Mouse (Mus musculus) cerebellum, postnatal 25 days (tissue): Measurements from ENCODE around the gene Gm10337.
A peak's percentile ranks its signal among the peaks of the same experiment; 100 is the strongest.

Source experiments
- DNase-seq, 2 experiments: peaks; one replicate each; pipeline ENCODE4 v3.0.0; 2021; ENCODE audit warnings: mixed read lengths in 2 of 2

The Gm10337 gene

DNA sequence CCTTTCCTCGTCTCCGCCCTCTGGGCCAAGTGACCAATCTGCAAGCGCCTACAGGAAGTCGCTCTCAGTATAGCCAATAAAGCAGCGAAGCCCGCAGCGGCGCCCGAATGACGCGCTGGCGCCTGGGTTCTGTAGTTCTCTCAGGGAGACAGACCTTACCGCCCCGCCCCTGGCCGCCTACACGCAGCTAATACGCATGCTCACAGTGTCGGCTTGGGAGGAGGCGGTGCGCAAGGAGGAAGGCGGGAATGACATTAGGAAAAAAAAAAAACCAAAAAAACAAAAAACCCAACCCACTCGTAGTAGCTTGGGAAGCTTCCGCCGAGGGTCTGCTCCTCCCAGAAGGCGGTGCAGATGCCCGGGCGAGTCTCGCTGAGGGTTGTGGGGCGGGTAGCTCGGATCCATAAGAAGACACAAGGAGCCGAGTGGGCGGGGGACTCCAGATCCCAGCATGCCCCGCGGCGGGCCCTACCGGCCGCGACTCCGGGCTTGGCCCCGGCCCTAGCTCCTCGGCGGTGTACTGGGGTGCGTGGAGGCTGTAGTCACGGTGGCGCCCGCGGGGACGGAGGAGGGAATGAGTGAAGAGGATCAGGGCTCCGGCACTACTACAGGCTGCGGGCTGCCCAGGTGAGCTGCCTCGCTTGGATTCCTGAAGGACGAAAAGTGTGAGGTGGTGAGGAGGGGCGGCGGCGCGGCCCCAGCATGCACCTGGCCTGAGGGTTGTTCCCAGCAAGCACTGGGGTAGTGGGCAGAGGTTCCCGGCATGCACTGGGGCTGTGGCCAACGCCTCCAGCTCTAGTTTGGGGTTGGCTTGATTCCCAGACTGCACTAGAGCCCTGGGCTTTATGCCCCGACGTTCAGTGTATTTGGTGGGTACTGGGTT is 14.7 kb downstream of the Gm10337 start, which contains the start of gene Tarbp2:
Gene Tarbp2 (plus strand): TSS at position 217 of the 883 bp plus-strand sequence.
- peak; percentile 99 for DNase-seq

DNA sequence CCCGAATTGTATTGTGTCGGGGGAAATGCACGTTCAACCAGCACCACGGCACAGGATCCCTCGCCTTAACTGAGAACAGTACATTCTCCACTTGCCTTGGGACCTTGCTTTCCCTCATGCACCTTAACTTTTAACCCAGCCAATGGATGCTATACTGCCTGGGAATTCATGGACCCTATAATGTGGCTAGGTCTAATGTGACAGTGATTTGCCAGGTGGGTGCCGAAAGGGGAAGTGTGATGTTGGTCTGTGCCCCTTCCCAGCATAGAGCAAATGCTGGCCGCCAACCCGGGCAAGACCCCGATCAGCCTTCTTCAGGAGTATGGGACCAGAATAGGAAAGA is 15.3 kb downstream of the Gm10337 start:
- no peak for DNase-seq

DNA sequence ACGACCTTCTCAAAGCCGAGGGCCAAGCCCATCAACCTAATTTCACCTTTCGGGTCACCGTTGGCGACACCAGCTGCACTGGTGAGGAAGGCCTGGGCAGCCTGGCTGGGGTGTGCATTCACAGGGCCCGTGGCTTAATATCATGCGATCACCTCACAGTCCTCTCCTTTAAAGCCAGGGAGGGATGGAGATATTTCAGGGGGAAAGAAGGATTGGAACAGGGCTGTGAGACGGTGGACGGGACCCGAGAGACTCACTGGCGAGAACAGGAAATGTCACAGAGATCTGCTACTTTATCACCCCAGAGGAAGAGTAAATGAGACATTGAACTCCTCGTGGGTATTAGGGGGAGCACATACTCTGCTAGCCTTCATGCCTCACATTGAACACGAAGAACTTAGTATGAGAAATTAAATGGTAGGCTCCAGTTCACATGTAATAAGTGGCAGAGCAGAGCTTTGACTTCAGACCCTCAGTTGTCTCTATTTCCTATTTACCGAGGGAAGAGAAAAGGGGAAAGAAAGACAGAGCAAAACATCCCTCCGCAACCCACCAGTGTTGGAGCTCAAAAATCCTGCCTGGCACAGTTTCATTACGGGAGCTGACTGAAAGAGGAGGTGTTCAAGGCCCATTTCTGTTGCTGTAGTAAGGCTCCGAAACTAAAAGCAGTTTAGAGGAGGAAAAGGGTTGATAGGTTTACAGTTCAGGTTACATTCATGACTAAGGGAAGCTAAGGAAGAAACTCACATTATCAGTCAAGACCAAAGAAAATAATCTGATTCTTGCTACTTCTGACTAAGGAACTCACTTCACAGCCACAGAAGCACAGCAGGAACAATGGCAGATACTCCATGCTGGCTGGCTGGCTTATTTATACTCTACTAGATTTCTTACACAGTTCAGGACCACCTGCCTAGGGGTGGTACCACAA is 16.0 kb downstream of the Gm10337 start:
- DNase-seq, result peak in 1 of 2 experiments; percentile 45

DNA sequence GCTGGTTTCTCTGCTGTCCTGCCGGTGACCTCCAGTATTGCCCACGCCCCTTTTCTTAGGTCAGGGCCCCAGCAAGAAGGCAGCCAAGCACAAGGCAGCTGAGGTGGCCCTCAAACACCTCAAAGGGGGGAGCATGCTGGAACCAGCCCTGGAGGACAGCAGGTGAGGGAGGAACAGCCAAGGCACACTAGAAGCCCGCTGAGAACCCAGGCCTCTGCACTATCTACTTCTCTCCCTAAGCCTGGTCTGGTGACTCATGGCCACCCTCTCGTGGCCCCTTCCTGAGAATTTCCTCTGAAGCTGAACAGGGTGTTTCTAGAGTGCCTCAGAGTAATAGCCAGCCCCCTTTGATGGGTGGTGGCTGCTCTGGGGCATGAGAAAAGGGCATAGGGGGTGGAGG is 16.9 kb downstream of the Gm10337 start:
- DNase-seq, result peak; percentile 60 to 67

DNA sequence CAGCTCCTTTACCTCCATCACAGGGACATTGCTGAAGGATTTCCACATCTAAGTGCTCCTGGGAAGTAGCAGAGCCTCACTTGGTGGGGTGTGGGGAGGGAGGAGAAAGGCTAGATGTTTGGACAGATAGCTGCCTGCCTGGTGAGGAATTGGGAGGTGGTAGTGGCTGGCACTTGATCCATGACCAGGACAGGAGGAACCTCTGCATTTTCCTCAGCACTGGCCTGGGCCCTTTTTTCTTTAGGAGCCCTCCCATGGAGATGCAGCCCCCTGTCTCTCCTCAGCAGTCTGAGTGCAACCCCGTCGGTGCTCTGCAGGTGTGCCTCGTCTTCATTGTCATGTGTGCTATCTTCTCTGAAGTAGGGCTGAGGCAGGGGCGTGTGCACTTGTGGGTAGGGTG is 18.0 kb downstream of the Gm10337 start:
- peak in 1 of 2 experiments; percentile 27 for DNase-seq

DNA sequence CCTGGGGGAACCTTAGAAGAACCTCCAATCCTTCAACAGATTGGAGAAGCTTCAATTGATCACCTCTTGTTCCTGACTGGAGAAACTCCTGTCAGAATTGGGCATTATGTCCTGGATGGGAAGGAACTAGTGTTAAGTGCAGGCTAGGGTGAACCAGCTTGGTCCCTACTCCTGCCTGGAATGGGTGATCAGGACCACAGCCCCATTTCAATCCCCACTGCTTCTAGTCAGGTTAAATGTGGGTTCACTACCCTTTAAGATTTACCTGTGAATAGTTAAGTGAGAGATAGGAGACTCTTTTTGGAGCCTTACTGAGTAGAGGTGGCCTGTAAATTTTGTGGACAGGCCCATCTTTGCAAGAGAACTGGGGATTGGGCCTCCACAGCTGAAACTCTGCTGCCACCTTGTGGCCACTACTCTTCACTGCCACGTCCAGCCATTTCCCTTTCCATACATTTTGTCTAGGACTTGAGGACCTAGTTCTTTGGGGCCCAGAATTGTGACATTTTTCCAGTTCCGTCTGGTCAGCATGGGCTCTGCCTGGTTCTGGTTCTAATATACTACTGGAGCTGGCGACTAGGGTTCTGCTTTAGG is 21.5 kb downstream of the Gm10337 start, which contains the start of gene Npff:
Gene Npff (minus strand): TSS at position 51 of the 594 bp plus-strand sequence.
- peak; percentile 91 to 92 for DNase-seq

DNA sequence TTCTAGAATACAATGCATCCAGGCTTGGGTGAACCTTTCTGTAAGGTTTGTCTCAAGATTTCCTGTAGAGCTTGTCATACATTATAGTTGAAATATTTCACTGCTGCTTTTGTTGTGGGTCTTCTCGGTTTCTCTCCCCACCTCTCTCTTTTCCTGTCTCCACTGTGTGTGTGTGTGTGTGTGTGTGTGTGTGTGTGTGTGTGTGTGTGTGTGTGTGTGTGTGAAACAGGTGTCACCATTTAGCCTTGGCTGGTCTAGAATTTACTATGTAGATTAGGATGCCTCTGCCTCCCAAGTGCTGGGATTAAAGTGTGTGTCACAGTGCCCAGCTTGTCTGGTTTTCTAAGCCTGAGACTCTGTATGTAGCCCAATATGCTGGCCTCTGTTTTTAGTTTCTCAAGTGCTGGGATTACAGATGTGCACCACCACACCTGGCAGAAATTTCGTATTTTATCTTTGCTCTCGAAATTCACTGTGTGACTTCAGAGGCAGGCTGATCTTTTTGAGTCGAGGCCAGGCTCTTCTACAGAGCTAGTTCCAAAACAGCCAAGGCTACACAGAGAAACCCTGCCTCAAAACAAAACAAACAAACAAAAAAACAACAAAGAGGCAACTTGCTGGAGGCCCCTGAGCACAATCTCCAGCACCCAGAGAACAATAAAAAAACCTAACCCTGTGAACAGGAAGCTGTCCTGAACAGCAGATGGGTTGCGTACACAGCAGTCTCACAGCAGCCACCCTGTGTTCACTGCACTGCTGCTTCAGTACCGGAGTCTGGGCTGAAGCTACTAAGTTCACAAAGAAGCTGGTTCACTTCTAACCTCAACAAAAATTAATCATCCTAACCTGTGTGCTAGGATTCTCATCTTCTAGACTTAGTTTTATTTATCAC is 22.8 kb downstream of the Gm10337 start:
- no peak for DNase-seq

DNA sequence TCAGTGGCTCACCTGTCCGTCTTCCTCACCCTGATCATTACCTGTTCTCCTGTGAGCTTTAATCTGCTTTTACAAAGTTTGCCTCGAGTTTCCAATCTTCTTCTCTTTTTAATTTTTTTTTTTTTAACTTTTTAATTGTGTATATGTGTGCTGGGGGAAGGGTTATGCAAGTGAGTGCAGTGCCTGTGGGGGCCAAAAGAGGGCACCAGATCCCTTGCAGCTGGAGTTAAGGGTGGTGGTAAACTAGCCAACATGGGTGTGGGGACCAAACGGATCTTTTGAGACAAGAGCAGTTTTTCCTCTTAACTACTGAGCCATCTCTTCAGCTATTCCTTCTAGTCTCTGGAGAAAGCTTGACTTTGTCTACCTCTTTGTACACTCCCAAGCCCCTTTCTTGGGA is 24.4 kb downstream of the Gm10337 start:
- peak in 1 of 2 experiments; percentile 59 for DNase-seq

DNA sequence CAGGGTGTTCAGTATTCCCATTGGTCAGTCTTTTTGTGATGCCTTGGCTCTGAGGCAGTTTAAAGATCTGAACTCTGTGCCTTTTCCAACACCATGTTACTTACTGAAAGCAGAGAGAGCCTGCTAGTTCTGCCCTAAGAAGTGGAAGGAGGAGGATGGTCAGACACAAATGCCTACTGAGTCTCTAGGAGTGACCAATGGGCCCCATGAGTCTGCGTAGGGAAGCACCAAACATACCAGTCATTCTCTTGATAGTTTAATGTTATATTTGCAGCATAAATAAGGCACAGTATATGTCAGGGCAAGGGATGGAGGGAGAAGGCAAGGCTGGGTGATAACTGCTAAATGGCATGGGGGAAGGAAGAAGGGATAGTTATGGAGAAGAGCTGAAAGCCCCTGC is 24.9 kb downstream of the Gm10337 start:
- no peak for DNase-seq

DNA sequence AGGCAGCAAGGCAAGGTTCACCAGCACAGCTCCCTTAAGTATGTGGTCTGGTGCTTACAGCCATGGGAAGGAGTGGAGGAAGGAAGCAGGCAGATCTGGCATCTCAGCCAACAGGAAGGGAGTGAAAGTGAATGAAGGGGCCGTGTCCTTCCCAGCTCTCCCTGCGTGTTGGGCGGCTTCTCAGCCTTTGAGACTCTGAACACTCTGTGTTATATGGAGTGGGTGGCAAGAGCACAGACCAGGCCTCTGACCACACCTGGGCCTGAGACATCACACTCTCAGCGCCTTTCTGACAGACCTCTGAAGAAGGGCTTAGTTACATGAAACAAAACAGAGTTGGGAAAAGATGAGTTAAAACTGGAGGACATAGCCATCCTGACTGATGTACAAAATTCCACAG is 27.0 kb downstream of the Gm10337 start:
- no peak for DNase-seq

DNA sequence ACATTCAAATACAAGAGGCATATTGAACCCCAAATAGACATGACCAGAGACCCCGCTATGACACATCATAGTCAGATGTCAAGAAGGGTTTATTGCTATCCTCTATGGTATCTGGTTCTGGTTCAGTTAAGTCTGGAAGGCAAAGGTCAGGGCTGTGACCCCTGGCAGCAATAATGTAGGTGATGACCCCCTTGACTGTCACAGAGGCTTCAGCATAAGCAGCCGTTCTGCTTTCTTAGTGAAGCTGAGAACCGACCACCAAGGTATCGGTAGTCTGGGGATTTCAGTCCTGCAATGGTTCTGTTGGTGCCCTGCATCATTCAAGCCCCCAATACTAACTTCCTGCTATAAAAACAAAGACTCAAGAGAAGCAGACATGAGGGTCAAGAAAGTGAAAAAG is 28.1 kb downstream of the Gm10337 start:
- DNase-seq, result no peak

DNA sequence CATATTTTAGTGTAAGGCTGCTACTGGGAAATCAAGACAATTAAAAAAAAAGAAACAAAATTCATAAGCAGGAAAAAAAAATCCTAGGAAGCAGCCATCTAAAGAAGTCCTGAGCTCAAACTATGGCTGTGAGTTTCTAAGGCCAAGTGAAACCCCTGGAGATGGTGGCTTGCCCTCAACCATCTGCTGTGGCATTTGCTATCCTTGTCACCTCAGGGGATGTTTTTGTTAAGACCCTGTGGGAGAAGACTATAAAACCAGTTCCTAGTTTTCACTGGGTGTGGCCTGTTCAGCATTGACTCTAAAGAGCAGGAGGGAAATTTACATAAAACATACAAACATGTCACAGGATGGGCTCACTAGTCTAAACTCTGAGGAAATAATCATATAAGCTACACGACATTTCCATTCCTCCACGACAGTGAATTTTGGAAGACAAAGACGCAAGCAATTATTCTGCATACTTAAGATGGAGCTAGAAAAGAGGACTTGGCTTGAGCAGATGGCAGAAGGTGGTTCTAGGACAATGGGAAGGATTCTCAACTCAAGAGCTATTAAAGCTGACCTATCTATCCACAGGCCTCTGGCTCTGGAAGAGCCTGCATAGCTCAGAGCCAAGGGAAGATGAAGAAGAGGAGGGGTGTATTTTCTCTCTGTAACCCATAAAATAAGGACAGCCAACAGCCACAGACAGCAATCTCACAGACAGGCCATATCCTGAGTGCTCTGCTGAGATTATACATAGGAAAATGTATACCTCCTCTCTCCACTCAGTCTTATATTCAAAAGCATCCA is 28.8 kb downstream of the Gm10337 start:
- DNase-seq, result peak; percentile 55 to 67

DNA sequence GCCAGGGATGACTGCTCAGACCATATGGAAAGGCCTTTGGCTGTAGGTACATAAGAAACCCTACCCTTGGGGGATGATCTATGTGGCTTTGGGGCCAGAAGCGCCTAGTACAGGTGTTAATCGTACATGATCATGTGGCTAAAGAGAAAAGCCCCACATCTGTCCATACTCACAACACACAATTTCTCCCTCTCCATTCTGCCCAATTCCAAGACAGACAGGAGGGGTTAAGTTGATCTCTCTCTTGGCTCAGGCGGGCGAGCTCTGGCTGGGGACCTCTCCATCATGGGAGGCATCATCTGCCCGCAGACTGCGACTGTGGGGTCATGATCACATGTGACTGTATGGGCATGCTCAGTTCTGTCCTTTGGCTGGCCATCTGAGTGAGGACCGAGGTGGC is 30.4 kb downstream of the Gm10337 start:
- DNase-seq, result peak in 1 of 2 experiments; percentile 32

DNA sequence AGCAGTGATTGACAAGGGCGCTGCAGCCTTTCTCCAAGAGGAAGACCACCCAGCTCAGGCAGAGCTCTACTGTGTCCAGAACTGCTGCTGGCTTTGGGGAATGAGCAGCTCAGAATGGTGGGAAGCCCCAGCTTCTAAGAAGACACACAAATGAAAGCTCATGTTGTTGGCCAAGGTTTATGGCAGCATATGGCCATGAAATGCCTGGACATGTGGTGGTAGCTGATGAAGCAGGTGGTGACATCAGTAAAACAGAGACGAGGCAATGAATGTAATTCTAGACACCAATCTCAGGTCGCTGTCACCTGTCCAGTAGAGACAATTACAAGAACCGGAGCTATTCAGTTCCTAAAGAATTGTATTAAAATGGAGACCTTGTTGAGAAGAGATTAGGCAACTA is 41.3 kb downstream of the Gm10337 start:
- DNase-seq, result peak; percentile 90 to 92

DNA sequence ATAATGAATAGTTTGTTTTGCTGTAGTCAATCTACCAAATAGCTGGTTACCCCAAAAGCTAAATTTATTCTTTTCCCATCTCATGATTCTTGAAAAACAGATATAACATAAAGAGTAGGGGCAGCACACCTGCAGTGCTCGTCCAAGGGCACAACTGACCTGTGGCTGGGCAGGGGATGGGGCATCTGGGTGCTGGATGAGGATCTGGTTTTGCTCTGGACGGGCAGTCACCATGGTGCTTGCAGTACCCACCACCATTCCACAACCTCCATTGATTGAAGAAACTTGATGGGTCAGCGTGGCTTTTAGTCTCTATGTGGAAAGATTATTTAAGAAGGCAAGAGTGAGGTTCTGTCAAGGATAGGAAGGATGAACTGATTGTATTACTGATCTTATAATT is 42.7 kb downstream of the Gm10337 start:
- peak; percentile 51 to 63 for DNase-seq

DNA sequence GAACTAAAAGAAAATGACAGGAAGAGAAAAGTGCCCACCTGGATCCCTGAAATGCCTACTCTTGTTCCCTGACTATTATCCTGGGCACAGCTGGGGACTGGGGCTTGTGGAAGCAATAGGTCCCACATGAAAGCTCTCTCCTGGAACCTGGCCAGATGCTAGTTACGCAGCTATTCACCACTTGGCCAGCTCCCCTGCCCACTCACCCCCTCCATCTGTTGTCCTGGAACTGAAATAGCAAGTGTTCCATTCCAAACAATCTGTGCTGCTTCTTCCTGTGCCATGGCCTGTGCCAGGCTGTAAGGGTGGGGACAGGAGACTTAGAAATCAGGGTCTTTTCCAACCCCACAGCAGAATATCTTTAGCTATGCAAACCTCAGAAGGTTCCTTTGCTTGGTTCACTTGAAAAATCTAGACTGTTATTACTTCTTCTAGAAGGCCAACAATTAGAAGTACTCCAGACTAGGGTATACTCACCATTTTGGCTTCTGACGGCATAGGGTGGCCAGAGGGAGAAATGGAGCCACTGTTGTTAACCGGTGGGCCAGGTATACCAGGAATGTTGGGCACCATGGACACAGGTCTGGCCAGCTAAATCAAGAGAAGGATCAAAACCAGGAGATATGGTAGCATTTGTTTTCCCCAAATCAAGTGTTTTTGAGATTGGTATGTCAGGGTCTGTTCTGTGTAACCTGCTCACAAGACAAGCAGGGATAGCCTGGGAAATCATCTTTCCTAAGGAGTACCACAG is 43.3 kb downstream of the Gm10337 start:
- peak; percentile 94 to 97 for DNase-seq

DNA sequence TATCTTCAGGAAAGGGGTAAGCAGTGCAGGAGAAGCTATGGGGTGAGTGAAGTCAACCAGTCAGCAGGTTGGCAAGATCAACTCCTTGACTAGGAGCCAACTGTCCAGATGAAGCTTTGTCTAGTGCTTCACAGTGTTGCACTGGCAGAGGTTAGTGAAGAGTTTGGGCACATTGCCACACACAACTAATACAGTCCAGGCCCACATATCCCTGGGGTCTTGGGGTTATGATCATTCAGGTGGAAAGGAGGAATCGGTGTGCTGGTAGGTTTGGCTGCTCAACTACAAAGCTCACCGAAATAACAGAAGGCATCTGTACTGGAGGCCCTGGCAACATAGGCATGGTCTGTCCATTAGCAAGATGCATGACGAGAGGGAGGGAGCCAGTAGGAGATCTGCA is 44.0 kb downstream of the Gm10337 start:
- DNase-seq, result peak; percentile 89 to 90

DNA sequence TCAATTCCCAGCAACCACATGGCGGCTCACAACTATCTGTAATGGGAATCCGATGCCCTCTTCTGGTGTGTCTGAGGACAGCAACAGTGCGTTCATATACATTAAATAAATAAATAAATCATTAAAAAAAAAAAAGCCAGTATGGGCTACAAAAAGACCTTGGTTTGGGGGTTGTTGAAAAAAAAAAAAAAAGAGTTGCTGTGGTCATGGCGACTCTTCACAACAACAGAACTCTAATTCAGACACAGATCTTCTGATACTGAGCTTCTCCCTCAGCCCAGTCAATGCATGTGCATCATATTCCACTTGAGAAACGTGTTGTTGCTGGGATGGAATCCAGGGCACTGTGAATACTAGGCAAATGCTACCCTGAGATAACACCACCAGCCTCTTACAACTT is 49.1 kb downstream of the Gm10337 start:
- no peak for DNase-seq
